Mouse (Mus musculus) midbrain, embryonic 14.5 days (tissue): ENCODE data around the gene Tns1. TPM values are rescaled to one million over a fixed set of nuclear protein-coding genes. Genes with fewer than 3 reads are reported as not detected.

Source experiments
- ATAC-seq: fragments of 200-750 bp; cut with Nextera tagmentation; 2 replicates; pipeline ENCODE4 v1.8.0; 2017; ENCODE audit warnings: moderate number of reproducible peaks, moderate library complexity; ENCODE audit not compliant: low FRiP score, low TSS enrichment
- DNase-seq: peaks from one replicate; pipeline ENCODE4 v3.0.0-alpha.2; 2015
- H3K27ac ChIP-seq: fragments of 300-500 bp; sonication (generic); replicated peaks from 2 replicates; pipeline ENCODE4 v1.5.1; 2014; ENCODE audit warnings: mild to moderate bottlenecking, low read depth, low read length, moderate library complexity
- H3K27me3 ChIP-seq: fragments of 300-500 bp; sonication (generic); 2 replicates; pipeline ENCODE4 v1.6.1; 2014; ENCODE audit warnings: low read length, control low read depth, mixed read lengths; ENCODE audit not compliant: control insufficient read depth, insufficient read depth
- H3K36me3 ChIP-seq: fragments of 300-500 bp; sonication (generic); 2 replicates; pipeline ENCODE4 v1.6.1; 2014; ENCODE audit warnings: low read length, control low read depth; ENCODE audit not compliant: control insufficient read depth, insufficient read depth
- H3K4me1 ChIP-seq: fragments of 300-500 bp; sonication (generic); 2 replicates; pipeline ENCODE4 v1.6.1; 2014; ENCODE audit warnings: mild to moderate bottlenecking, antibody characterized with exemption, low read length, control low read depth; ENCODE audit not compliant: control insufficient read depth, insufficient read depth
- H3K4me2 ChIP-seq: fragments of 300-500 bp; sonication (generic); 2 replicates; pipeline ENCODE4 v1.6.1; 2014; ENCODE audit warnings: mild to moderate bottlenecking, low read length, moderate library complexity
- H3K4me3 ChIP-seq: fragments of 300-500 bp; sonication (generic); replicated peaks from 2 replicates; pipeline ENCODE4 v1.5.1; 2014; ENCODE audit warnings: low read depth, low read length
- H3K9ac ChIP-seq: fragments of 300-500 bp; sonication (generic); replicated peaks from 2 replicates; pipeline ENCODE4 v1.6.1; 2014; ENCODE audit warnings: mild to moderate bottlenecking, low read length, moderate library complexity
- H3K9me3 ChIP-seq: fragments of 300-500 bp; sonication (generic); 2 replicates; pipeline ENCODE4 v1.6.1; 2016; ENCODE audit warnings: low read length, control low read depth, mixed read lengths; ENCODE audit not compliant: control insufficient read depth
- WGBS: fragments of 180-500 bp; shearing (Covaris S2); extraction: QIAGEN DNeasy Blood & Tissue Kit; methylation state at CpG from one replicate; pipeline ENCODE4 v1.1.7; 2014; 5-methylcytosine and 5-hydroxymethylcytosine counted together
- polyA plus RNA-seq: library from polyadenylated mRNA; unstranded; fragments of >200 nt; fragmentation: Nextera tagmentation; extraction: Ambion mirVana; gene quantifications from 2 replicates; pipeline ENCODE4 v1.2.1, GENCODE M21; 2014

The Tns1 gene
- polyA plus RNA-seq, 1 experiment from 2014 or later: 11.0 TPM

DNA sequence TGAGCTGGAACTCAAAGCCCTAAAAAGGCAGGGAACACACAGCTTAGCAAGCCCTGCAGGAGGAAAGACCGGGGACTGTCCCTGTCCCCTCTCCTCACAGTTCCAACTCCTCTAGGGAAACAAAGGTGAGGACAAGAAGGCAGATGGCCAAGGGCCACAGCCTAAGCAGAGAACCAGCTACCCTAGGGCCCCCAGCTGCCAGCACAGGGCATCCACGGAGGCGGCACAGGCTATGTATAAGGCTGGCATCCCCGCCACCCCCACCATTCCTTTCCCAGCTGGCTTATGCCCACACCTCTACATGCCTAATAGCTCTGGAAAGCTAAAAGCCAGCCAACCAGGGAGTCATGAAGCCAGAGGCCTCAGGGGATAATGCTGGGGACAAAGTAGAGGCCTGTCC is 90.8 kb downstream of the Tns1 start:
- DNase-seq (no peak), ATAC-seq (no peak)
- Histone ChIP-seq H3K27me3 (peaks cover 8% of the 10 kb centered on the region), H3K4me1 (peaks cover 7% of the 10 kb centered on the region; the same call in 1 of the 2 replicates), H3K36me3 (no peaks in the 10 kb centered on the region), H3K4me3 (no peak overlapping the region), H3K9me3 (no peaks in the 10 kb centered on the region), H3K27ac (no peak overlapping the region), H3K4me2 (no peak overlapping the region), H3K9ac (no peak overlapping the region)
- 85% methylated on average over 4 of the region's 4 CpGs for WGBS

DNA sequence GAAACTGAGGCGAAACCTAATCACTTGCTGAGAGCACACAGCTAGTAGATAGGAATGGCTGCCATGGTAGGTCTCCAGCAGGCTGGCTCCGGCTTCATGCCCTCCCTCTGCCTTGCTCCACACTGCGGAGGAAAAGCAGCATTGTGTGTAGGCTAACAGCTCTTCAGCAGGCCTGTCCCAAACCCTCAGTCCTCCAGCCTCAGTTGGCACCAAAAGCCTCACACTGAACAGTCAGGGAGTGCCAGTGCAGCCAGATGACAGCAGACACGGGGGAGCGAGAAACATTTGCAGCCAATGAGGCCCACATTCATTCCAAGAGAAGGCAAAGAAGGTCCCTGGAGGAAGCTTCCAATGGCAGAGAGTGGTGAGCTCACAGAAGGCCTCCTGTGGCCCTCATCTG is 91.3 kb downstream of the Tns1 start:
- Histone ChIP-seq H3K27ac (no peak overlapping the region), H3K4me2 (no peak overlapping the region), H3K4me3 (no peak overlapping the region), H3K4me1 (peaks cover 7% of the 10 kb centered on the region; the same call in 1 of the 2 replicates), H3K9ac (no peak overlapping the region), H3K9me3 (no peaks in the 10 kb centered on the region), H3K27me3 (peaks cover 8% of the 10 kb centered on the region; the same call in 1 of the 2 replicates), H3K36me3 (no peaks in the 10 kb centered on the region)
- DNase-seq (no peak), ATAC-seq (no peak)
- 82% methylated on average over 5 of the region's 5 CpGs for WGBS

DNA sequence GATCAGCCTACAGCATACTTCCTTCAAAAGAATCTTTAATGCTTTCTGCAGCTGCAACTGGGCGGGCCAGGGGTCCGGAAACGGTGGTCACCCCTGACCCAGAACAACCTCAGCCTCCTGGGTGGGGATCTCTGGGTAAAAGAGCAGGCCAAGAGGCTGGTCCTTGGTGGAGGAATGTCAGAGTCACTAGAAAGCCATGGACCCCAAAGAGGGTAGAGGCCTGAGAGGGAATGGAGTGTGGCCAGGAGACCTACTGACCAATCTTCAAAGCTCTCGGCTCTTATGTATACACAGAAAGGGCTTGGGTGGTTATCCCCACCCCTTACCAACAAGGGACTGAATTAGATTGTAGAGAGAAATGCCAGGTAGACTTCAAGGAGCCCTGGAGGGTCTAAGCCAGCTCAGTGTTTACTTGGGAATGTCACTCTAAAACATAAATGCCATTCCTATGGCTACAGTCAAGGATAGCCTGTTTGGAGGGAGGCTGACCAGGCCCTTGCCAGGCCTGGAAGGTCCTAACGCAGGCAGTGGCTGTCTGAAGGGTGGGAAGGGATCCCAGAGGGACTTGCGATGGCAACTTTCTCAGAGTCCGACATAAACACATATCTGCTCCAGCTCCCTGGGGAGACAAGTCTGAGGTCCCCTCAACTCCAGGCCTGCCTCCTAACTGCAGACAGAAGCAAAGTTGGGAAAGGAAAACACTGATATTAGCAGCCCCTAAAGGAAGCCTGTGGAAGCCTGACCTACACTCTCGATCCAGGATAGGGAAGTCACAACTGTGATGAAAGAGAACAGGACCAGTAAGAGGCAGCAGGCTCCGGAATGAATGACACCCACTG is 92.3 kb downstream of the Tns1 start:
- DNase-seq (no peak), ATAC-seq (no peak)
- Histone ChIP-seq H3K4me2 (no peak overlapping the region), H3K4me3 (no peak overlapping the region), H3K27ac (no peak overlapping the region), H3K4me1 (peaks cover 7% of the 10 kb centered on the region; the same call in 1 of the 2 replicates), H3K9me3 (no peaks in the 10 kb centered on the region), H3K27me3 (0 out of 2 replicates have a peak, but pooled peaks cover 4% of the 10 kb centered on the region), H3K9ac (no peak overlapping the region), H3K36me3 (no peaks in the 10 kb centered on the region)
- WGBS: 81% methylated on average over 9 of the region's 9 CpGs

DNA sequence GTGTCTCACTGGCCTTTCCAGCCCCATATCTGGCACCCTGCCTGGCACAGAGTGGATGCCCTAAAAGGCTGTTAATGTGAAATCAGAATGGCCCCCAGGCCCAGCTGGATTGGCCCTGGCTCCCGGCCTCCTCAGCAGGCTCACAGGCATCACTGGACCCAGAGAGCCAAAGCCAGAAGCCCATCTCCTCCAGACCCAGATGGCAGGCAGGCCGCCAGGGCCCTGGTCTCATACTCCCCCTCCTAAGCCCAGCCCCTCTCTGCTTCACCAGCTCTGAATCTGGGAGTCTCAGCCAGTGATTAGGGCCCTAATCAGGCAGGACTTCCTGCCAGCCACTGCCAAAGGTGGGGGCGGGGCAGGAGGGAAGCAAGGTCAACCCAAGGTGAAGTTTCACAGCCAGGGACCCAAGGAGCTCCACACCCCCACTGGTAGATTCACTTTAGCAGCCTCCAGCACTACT is 93.3 kb downstream of the Tns1 start:
- Histone ChIP-seq H3K27ac (0 out of 2 replicates have a peak overlapping the region, but pooled peaks have one; percentile 17), H3K27me3 (no peaks in the 10 kb centered on the region), H3K9me3 (no peaks in the 10 kb centered on the region), H3K4me2 (no peak overlapping the region), H3K4me1 (0 out of 2 replicates have a peak, but pooled peaks cover 2% of the 10 kb centered on the region), H3K9ac (no peak overlapping the region), H3K4me3 (no peak overlapping the region), H3K36me3 (no peaks in the 10 kb centered on the region)
- ATAC-seq: 0 out of 2 replicates have a peak, but pooled peaks have one; percentile 36
- DNase-seq: peak; percentile 46
- 38% methylated on average over 3 of the region's 3 CpGs for WGBS

DNA sequence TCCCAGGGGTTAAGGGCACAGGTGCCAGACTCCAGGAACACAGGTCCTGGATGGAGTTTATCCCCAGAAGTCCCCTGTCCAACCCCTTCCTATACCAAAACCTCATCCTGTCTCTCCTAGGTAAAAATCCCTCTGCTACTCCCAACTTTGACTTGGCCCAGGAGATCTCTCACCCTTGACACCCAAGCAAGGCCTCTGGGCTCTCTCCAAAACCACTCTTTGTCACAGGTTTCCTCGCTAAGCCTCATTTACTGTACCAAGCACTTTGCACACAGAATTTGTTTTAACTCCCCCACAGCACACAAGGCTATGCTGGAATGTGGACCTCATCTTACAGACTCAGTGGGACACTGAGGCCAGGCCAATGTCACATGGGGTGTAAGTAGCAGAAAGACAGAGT is 94.0 kb downstream of the Tns1 start:
- no peaks in the 10 kb centered on the region for H3K9me3 ChIP-seq
- H3K4me2 ChIP-seq: no peak overlapping the region
- no peak overlapping the region for H3K27ac ChIP-seq
- 0 out of 2 replicates have a peak, but pooled peaks cover 2% of the 10 kb centered on the region for H3K4me1 ChIP-seq
- H3K27me3 ChIP-seq: no peaks in the 10 kb centered on the region
- WGBS: 95% methylated on average over 1 of the region's 1 CpGs
- H3K36me3 ChIP-seq: no peaks in the 10 kb centered on the region
- DNase-seq (no peak), ATAC-seq (no peak)
- H3K4me3 ChIP-seq: no peak overlapping the region
- H3K9ac ChIP-seq: no peak overlapping the region

DNA sequence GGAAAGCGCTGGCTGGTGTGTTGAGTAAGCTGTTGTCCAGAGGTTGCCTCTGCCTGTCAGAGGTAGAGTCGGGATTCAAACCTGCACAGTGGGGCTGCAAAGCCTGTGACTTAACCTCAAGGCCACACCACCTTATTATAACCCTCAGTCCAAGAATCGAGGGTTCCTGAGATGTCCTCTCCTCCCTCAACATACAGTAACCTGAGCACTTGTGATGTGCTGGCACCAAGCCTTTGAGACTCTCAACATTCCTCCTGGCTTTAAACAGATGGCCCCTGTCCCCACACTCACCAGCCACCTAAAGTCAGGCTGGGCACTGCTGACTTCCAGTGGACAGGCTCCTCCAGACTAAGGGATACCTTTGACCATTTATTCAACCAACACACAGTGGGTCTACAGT is 94.6 kb downstream of the Tns1 start:
- Histone ChIP-seq H3K9ac (no peak overlapping the region), H3K9me3 (no peaks in the 10 kb centered on the region), H3K4me2 (no peak overlapping the region), H3K36me3 (no peaks in the 10 kb centered on the region), H3K4me1 (0 out of 2 replicates have a peak, but pooled peaks cover 2% of the 10 kb centered on the region), H3K4me3 (no peak overlapping the region), H3K27ac (no peak overlapping the region), H3K27me3 (no peaks in the 10 kb centered on the region)
- ATAC-seq (no peak), DNase-seq (no peak)
- WGBS: 84% methylated on average over 3 of the region's 3 CpGs

DNA sequence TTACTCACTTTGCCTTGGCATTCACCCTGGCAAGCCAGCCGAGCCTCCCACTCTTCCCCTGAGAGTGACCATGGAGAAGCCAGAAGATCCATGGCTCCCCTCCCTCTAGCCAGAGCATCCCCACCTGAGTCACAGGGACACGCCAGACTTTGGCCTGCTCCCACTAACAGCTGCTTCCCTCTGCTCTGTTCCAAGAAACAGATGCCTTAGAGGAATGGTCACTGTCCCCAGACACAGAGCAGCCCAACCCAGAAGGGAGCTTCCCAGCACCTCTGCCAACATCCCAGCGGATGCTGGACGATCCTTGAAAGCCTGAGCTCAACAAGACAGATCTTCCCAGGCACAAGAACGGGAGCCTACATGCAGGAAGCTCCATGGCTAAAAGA is 95.4 kb downstream of the Tns1 start:
- DNase-seq: no peak

DNA sequence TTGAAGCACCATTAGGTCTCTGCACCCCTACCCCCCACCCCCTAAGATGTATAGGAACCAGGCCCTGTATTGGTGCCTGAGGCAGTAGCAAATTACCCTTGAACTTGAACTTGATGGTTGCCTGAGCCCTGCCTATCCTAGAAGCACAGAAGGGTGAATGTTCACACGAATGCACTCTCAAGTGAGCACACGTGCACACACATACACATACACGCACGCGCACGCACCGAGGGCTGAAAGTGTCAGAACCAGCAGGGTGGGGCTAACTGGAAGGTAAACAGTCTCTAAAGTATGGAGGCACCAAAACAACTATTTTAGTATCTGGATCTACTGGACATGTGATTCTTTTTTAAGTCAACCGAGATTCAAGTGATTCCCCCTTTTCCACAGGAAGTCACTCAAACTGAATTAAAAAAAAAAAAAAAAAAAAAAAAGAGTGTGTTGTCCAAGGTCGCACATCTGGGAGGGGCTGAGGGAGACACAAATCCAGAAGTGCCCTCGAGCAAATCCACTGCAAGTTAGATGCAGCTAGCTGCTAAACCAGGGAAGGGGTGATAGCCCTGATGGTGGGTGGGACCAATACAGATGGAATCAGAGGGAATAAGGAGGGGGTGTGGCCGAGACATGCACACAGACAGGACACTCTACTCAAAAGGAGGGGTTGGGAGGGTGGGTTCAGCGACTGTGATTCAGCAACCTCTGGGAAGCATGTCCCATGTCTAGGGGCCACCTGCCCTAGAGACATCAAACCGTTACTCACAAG is 96.0 kb downstream of the Tns1 start:
- H3K27ac ChIP-seq: no peak overlapping the region
- H3K27me3 ChIP-seq: no peaks in the 10 kb centered on the region

More for the DNA sequence above, 95.4 kb downstream of the Tns1 start:
- no peak overlapping the region for H3K4me3 ChIP-seq
- H3K27ac ChIP-seq: no peak overlapping the region
- no peaks in the 10 kb centered on the region for H3K9me3 ChIP-seq
- no peaks in the 10 kb centered on the region for H3K36me3 ChIP-seq
- no peaks in the 10 kb centered on the region for H3K27me3 ChIP-seq
- H3K9ac ChIP-seq: no peak overlapping the region
- 80% methylated on average over 5 of the region's 5 CpGs for WGBS
- no peak overlapping the region for H3K4me2 ChIP-seq
- 0 out of 2 replicates have a peak, but pooled peaks cover 2% of the 10 kb centered on the region for H3K4me1 ChIP-seq
- ATAC-seq: no peak

More for the DNA sequence above, 96.0 kb downstream of the Tns1 start:
- Histone ChIP-seq H3K4me2 (no peak overlapping the region), H3K9me3 (no peaks in the 10 kb centered on the region), H3K9ac (no peak overlapping the region), H3K4me3 (no peak overlapping the region), H3K36me3 (no peaks in the 10 kb centered on the region), H3K4me1 (0 out of 2 replicates have a peak, but pooled peaks cover 2% of the 10 kb centered on the region)
- ATAC-seq (no peak), DNase-seq (no peak)
- WGBS: 87% methylated on average over 13 of the region's 13 CpGs
